Mouse (Mus musculus) stomach, postnatal 0 days (tissue): ENCODE measurements around the gene Cfap46. TPM values are rescaled to one million over a fixed set of nuclear protein-coding genes. Genes with fewer than 3 reads are reported as not detected.

ENCODE experiments used
- ATAC-seq: fragments of 200-750 bp; cut with Nextera tagmentation; 2 replicates; pipeline ENCODE4 v1.8.0; 2017; ENCODE audit not compliant: low FRiP score, low TSS enrichment
- DNase-seq: peaks from one replicate; pipeline ENCODE4 v3.0.0-alpha.2; 2016; ENCODE audit warnings: low spot score
- H3K27ac ChIP-seq: fragments of 300-500 bp; sonication (generic); replicated peaks from 2 replicates; pipeline ENCODE4 v1.5.1; 2014; ENCODE audit warnings: mild to moderate bottlenecking, control low read depth
- H3K27me3 ChIP-seq: fragments of 300-500 bp; sonication (generic); 2 replicates; pipeline ENCODE4 v1.6.1; 2014; ENCODE audit warnings: low read length; ENCODE audit not compliant: control insufficient read depth, insufficient read depth
- H3K36me3 ChIP-seq: fragments of 300-500 bp; sonication (generic); 2 replicates; pipeline ENCODE4 v1.6.1; 2014; ENCODE audit warnings: low read length, mixed read lengths; ENCODE audit not compliant: control insufficient read depth, insufficient read depth
- H3K4me1 ChIP-seq: fragments of 300-500 bp; sonication (generic); replicated peaks from 2 replicates; pipeline ENCODE4 v1.6.1; 2014; ENCODE audit warnings: antibody characterized with exemption; ENCODE audit not compliant: control insufficient read depth, insufficient read depth
- H3K4me2 ChIP-seq: fragments of 300-500 bp; sonication (generic); replicated peaks from 2 replicates; pipeline ENCODE4 v1.6.1; 2014; ENCODE audit warnings: low read depth, mild to moderate bottlenecking, control low read depth, moderate library complexity
- H3K4me3 ChIP-seq: fragments of 300-500 bp; sonication (generic); 2 replicates; pipeline ENCODE4 v1.5.1; 2014; ENCODE audit warnings: low read depth, low read length, control low read depth
- H3K9ac ChIP-seq: fragments of 300-500 bp; sonication (generic); 2 replicates; pipeline ENCODE4 v1.6.1; 2014; ENCODE audit warnings: mild to moderate bottlenecking, low read length, control low read depth, mixed read lengths
- H3K9me3 ChIP-seq: fragments of 300-500 bp; sonication (generic); 2 replicates; pipeline ENCODE4 v1.6.1; 2016; ENCODE audit warnings: low read length; ENCODE audit not compliant: control insufficient read depth
- CTCF ChIP-seq: IDR thresholded peaks from 2 replicates; pipeline ENCODE4 v1.5.1; 2016; ENCODE audit warnings: antibody characterized with exemption, low read depth, mild to moderate bottlenecking, moderate library complexity
- EP300 ChIP-seq: optimal IDR thresholded peaks from 2 replicates; pipeline ENCODE3; 2016; ENCODE audit warnings: antibody characterized with exemption
- WGBS: fragments of 180-500 bp; shearing (Covaris S2); extraction: QIAGEN DNeasy Blood & Tissue Kit; methylation state at CpG from one replicate; pipeline ENCODE4 v1.1.7; 2014; 5-methylcytosine and 5-hydroxymethylcytosine counted together
- polyA plus RNA-seq: library from polyadenylated mRNA; unstranded; fragments of >200 nt; fragmentation: Nextera tagmentation; extraction: Ambion mirVana; gene quantifications from 2 replicates; pipeline ENCODE4 v1.2.1, GENCODE M21; 2015

The Cfap46 gene
- polyA plus RNA-seq, 1 experiment from 2014 or later, result 0.08 TPM

DNA sequence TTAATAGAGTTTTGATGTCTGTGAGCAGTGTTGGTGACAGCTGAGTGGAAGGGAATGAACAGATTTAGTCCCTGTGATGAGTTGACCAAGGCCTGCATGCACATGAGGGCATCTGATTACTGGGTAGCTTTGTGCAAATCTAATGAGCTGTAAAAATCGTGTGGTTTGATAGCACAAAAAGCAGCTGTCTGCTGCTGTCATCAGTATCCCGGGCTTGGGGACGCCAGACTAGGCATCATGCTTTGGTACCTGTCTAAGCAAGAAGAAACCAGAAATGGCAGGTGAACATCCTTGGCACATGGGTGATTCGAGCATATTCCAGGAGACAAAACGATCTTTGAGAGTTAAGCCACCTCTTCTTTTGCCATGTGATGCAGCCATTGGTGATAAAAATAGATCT, 127.3 kb downstream of the Cfap46 start:
- H3K9ac ChIP-seq, result no peak overlapping the region
- H3K9me3 ChIP-seq, result no peaks in the 10 kb centered on the region
- DNase-seq (no peak), ATAC-seq (no peak)
- WGBS, result 73% methylated on average over 5 of the region's 5 CpGs
- H3K27ac ChIP-seq, result no peak overlapping the region
- no peaks in the 10 kb centered on the region for H3K4me1 ChIP-seq
- no peak overlapping the region for H3K4me2 ChIP-seq
- no peak overlapping the region for H3K4me3 ChIP-seq
- H3K36me3 ChIP-seq, result peaks cover 11% of the 10 kb centered on the region; the same call in 1 of the 2 replicates
- TF ChIP-seq EP300, result no peak
- no peak for TF ChIP-seq CTCF
- no peaks in the 10 kb centered on the region for H3K27me3 ChIP-seq

DNA sequence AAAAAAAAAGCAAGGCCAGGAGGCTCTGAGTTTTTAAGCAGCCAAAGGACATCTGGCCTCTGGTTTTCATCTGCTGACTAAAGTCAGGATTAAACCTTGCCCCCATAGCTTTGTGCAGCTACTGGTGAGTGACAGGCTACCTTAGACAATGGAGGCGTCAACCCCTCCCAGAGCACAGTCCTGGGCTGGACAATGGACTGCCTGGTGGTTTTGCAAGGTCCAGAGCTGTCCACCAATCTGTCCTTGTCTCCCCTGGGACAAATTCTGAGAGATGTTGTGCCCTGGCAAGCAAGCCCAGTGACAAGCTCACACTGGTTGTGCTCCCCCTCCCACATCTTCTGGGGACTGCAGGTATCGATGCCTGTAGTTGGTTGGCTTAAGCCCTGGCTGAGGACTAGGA, 132.1 kb downstream of the Cfap46 start:
- H3K27ac ChIP-seq, result no peak overlapping the region
- peaks cover 3% of the 10 kb centered on the region; the same call in 1 of the 2 replicates for H3K36me3 ChIP-seq
- H3K9me3 ChIP-seq, result no peaks in the 10 kb centered on the region
- 80% methylated on average over 2 of the region's 2 CpGs for WGBS
- H3K4me2 ChIP-seq, result no peak overlapping the region
- no peaks in the 10 kb centered on the region for H3K4me1 ChIP-seq
- no peak overlapping the region for H3K9ac ChIP-seq
- DNase-seq (no peak), ATAC-seq (no peak)
- TF ChIP-seq CTCF (no peak), EP300 (no peak)
- no peaks in the 10 kb centered on the region for H3K27me3 ChIP-seq
- no peak overlapping the region for H3K4me3 ChIP-seq

Other genes starting within 250 kb of the Cfap46 start
- 6.3 and 8.4 TPM in 2 replicates for gene Nkx6-2, start 101.0 kb downstream of the Cfap46 start, polyA plus RNA-seq
- gene Adgra1, start 150.4 kb upstream of the Cfap46 start, polyA plus RNA-seq, result 0.55 and 1.1 TPM in 2 replicates
- 0.05 and 0.18 TPM in 2 replicates for gene Kndc1, start 210.9 kb upstream of the Cfap46 start, polyA plus RNA-seq